Mouse (Mus musculus): ENCODE measurements at regions not wholly inside any gene's neighbourhood (a gene's known extent, or its start where the extent isn't known, plus 50 kb on each side); places are given as distances from the start of the nearest gene placed in this dataset.

GRCm38 (mm10) chr14:76922399-76922939 is 114.1 kb upstream of the Ccdc122 start:
- TF ChIP-seq CTCF (IDR thresholded peaks at IDR 0.05; ENCODE audit: low read depth) (no peak), EP300 (IDR thresholded peaks at IDR 0.05; ENCODE audit: low read depth) (no peak)
